Mouse (Mus musculus): ENCODE results near the gene Poc1b. TPM values are rescaled to one million over a fixed set of nuclear protein-coding genes. Genes with fewer than 3 reads are reported as not detected.

Poc1b gene
- 10.3 and 14.2 TPM in 2 replicates for polyA plus RNA-seq (2014; fragmentation: Nextera tagmentation; extraction: Ambion mirVana)

DNA sequence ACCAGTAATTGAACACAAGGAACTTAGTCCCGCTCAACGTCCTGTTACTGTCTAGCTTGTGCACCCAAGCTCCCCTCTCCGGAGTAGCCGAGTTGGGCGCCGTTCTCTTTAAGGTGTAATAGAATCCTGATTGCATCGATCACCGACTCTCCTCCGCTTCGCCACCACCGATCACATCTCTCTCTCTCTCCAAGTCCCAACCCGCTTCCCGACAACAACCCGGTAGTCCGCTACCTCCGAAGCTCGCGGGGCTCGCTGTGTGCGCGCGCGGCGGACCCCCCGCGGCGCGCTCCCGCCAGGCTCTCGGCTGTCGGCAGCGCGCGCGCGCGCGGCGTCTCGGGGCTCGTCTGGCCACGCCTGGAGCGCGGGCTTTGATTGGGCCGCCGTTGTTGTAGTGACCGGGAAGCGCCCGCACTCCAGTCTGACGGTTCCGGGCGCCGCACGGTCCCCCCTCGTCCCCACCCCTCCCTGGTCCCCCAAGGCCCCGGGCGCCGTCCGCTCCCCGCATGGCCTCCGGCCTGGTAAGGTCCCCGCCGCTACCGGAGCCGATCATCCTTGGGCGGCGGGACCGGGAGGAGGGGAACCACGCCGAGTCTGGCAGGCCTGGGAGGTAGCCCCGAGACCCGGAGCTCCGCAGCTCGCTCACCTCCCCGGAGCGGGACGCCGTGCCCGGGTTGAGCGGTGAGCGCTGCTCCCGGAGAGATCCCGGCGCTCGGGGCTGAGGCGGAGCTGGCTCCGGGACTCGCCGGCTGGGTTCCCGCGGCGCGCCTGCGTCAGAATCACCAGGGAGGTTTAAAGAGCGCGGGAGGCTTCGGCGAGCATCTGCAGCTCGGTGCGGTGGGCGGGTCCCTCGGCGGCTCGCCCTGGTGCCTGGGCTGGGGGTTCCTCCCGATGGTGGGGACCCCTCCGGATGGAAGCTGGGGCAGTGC, at the start of gene Poc1b:
TSS of gene Poc1b (plus strand) at position 334 of the 929 bp plus-strand sequence.
- peak within 1 kb of the TSS; percentile 98 for H3K4me3 ChIP-seq (ENCODE audit: low read depth, low read length)
- ATAC-seq (replicated peaks; ENCODE audit: insufficient number of reproducible peaks, low FRiP score, low TSS enrichment), result peak; percentile 90
- H3K9ac ChIP-seq (ENCODE audit: low read depth, low read length), result peak within 1 kb of the TSS; percentile 88
- H3K4me2 ChIP-seq, result peak within 1 kb of the TSS; percentile 99
- under 1% methylated on average over 96 of the region's 106 CpGs for WGBS (ENCODE audit: insufficient replicate concordance)
- no peaks in the 10 kb centered on the region for H3K27me3 ChIP-seq (ENCODE audit: control insufficient read depth, insufficient read depth, low read length)
- H3K36me3 ChIP-seq (ENCODE audit: control insufficient read depth, insufficient read depth, low read length), result peaks cover 10% of the 10 kb centered on the region
- no peaks in the 10 kb centered on the region for H3K9me3 ChIP-seq (replicated peaks; ENCODE audit: control insufficient read depth, low read length)
- 0 out of 2 replicates have a peak, but pooled peaks cover 2% of the 10 kb centered on the region for H3K4me1 ChIP-seq (ENCODE audit: control insufficient read depth, insufficient read depth, low read length)
- peak within 1 kb of the TSS; percentile 81 for H3K27ac ChIP-seq (ENCODE audit: low read depth, low read length)

DNA sequence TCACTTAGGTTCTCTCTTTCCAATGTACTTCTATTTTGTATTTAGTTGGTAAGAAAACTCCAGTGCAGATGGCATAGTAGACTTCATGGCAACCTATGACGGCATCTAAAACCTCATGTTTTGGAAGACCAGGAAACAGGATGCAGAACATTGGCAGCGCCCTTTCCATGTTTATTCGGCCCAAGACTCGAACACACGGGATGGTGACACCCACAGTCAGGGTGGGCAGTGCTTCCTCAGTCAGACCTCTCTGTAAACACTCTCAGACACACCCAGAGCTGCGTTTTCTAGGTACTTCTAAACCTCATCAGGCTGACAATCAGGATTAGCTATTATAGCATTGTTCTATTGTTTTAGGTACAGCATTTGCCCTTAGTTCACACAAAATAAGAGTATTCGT, 46.2 kb upstream of the Poc1b start:
- H3K4me2 ChIP-seq, result no peak overlapping the region
- H3K27me3 ChIP-seq (ENCODE audit: control insufficient read depth, insufficient read depth, low read length), result no peaks in the 10 kb centered on the region
- no peak overlapping the region for H3K27ac ChIP-seq (ENCODE audit: low read depth, low read length)
- no peaks in the 10 kb centered on the region for H3K4me1 ChIP-seq (ENCODE audit: control insufficient read depth, insufficient read depth, low read length)
- H3K36me3 ChIP-seq (ENCODE audit: control insufficient read depth, insufficient read depth, low read length), result no peaks in the 10 kb centered on the region
- ATAC-seq (replicated peaks; ENCODE audit: insufficient number of reproducible peaks, low FRiP score, low TSS enrichment), result no peak
- H3K4me3 ChIP-seq (ENCODE audit: low read depth, low read length), result no peak overlapping the region
- H3K9me3 ChIP-seq (replicated peaks; ENCODE audit: control insufficient read depth, low read length), result no peaks in the 10 kb centered on the region
- no peak overlapping the region for H3K9ac ChIP-seq (ENCODE audit: low read depth, low read length)
- WGBS (ENCODE audit: insufficient replicate concordance), result 73% methylated on average over 7 of the region's 7 CpGs

DNA sequence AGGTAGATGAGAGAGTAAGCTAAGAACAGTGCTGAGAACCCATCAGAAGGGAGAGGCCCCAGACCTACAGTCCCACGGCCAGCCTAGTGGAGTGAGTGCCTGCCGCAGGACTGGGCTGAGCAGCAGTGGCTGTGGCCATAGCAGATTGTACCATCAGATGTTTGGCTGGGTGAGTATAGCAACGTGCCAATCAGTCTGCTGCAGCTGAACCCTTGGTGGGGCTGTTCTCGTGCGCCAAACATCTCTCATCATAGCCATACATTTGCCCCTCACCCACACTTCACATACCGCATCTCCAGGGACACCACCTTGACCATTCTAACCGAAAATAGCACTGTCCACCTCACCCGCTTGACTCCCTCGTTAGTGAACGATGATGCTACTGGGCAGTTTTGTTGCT, 45.4 kb upstream of the Poc1b start:
- H3K4me3 ChIP-seq (ENCODE audit: low read depth, low read length), result no peak overlapping the region
- no peak overlapping the region for H3K9ac ChIP-seq (ENCODE audit: low read depth, low read length)
- no peaks in the 10 kb centered on the region for H3K9me3 ChIP-seq (replicated peaks; ENCODE audit: control insufficient read depth, low read length)
- no peak overlapping the region for H3K27ac ChIP-seq (ENCODE audit: low read depth, low read length)
- no peak for ATAC-seq (replicated peaks; ENCODE audit: insufficient number of reproducible peaks, low FRiP score, low TSS enrichment)
- no peak overlapping the region for H3K4me2 ChIP-seq
- WGBS (ENCODE audit: insufficient replicate concordance), result 86% methylated on average over 10 of the region's 10 CpGs
- no peaks in the 10 kb centered on the region for H3K4me1 ChIP-seq (ENCODE audit: control insufficient read depth, insufficient read depth, low read length)
- H3K36me3 ChIP-seq (ENCODE audit: control insufficient read depth, insufficient read depth, low read length), result no peaks in the 10 kb centered on the region
- no peaks in the 10 kb centered on the region for H3K27me3 ChIP-seq (ENCODE audit: control insufficient read depth, insufficient read depth, low read length)

DNA sequence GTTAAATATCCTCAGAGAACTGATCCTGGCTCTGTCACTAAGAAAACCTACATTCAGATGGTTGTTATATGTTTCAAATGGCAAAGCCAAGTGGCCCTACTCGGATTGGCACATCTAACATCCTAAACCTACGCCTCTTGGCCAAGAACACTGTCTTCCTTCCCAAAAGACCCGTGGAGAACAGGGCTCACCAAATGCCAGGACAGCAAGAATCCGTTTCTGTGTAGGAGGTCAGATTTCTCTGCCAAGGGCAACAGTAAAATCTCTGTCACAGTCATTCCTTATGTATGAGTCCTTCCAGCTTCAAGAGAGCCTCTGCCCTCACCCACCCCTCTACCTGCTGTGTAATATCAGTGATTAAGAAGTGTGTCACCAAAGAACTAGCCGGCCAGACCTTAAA, 44.3 kb upstream of the Poc1b start:
- 66% methylated on average over 5 of the region's 5 CpGs for WGBS (ENCODE audit: insufficient replicate concordance)
- Histone ChIP-seq H3K27me3 (ENCODE audit: control insufficient read depth, insufficient read depth, low read length) (no peaks in the 10 kb centered on the region), H3K36me3 (ENCODE audit: control insufficient read depth, insufficient read depth, low read length) (no peaks in the 10 kb centered on the region), H3K9me3 (replicated peaks; ENCODE audit: control insufficient read depth, low read length) (no peaks in the 10 kb centered on the region), H3K27ac (ENCODE audit: low read depth, low read length) (no peak overlapping the region), H3K4me3 (ENCODE audit: low read depth, low read length) (no peak overlapping the region), H3K9ac (ENCODE audit: low read depth, low read length) (no peak overlapping the region), H3K4me1 (ENCODE audit: control insufficient read depth, insufficient read depth, low read length) (no peaks in the 10 kb centered on the region), H3K4me2 (no peak overlapping the region)
- no peak for ATAC-seq (replicated peaks; ENCODE audit: insufficient number of reproducible peaks, low FRiP score, low TSS enrichment)

DNA sequence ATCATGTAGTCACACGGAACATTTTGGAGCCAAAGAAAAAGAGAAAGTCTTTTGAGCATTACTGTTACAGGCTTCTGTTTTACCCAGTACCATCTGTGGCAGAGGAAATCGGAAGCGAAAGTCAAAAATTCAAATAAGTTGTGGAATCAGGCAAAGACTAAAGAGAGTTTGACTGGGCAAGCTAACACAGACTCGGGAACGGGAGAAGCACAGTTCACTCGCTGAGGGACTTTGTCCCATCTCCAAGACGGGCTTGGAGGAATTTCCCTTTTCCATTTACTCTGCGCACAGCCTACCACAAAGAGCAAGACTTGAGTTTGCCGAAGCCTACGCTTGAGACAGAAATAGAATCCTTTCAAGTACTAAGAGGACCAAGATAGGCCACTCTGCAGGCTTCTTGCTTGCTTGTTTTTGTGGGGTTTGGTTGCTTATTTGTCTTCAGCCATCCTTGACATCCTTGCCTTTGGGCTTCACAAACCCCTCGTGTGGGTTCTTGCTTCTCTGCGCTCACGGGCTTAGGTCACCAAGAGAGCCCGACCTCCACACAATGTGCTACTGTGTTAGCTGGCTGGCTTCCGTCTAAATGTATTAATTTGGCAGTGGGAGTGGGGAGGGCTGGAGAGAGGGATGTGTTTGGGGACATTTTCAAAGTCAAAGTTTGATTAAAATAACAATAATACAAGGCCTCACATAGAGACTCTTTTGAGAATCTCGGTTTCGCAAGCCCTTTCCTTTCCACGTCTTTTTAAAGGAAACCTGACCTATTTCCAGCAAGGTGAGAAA, 30.5 kb upstream of the Poc1b start:
- Histone ChIP-seq H3K4me2 (peak overlapping the region; percentile 20; the same call in 1 of the 2 replicates), H3K9me3 (replicated peaks; ENCODE audit: control insufficient read depth, low read length) (no peaks in the 10 kb centered on the region), H3K27me3 (ENCODE audit: control insufficient read depth, insufficient read depth, low read length) (no peaks in the 10 kb centered on the region), H3K27ac (ENCODE audit: low read depth, low read length) (no peak overlapping the region), H3K9ac (ENCODE audit: low read depth, low read length) (no peak overlapping the region), H3K4me1 (ENCODE audit: control insufficient read depth, insufficient read depth, low read length) (no peaks in the 10 kb centered on the region), H3K36me3 (ENCODE audit: control insufficient read depth, insufficient read depth, low read length) (no peaks in the 10 kb centered on the region), H3K4me3 (ENCODE audit: low read depth, low read length) (no peak overlapping the region)
- 63% methylated on average over 18 of the region's 18 CpGs for WGBS (ENCODE audit: insufficient replicate concordance)
- ATAC-seq (replicated peaks; ENCODE audit: insufficient number of reproducible peaks, low FRiP score, low TSS enrichment), result no peak

DNA sequence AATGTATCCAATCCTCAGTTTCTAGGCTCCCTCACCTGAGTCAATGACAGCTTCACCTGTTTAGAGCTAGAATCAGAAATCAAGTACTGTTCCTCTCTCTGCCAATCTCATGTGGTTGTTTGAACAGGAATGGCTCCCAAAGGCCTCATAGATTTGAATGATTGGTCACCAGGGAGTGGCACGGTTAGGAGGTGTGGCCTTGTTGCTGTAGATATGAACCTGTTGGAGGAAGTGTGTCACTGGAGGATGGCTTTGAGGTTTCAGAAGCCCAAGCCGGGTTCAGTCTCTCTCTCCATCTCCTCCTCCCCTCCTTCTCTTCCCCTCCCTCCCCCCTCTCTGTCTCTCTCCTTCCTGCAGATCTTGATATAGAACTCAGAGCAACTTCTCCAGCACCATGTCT, 28.2 kb upstream of the Poc1b start:
- H3K4me3 ChIP-seq (ENCODE audit: low read depth, low read length), result no peak overlapping the region
- H3K4me2 ChIP-seq, result no peak overlapping the region
- ATAC-seq (replicated peaks; ENCODE audit: insufficient number of reproducible peaks, low FRiP score, low TSS enrichment), result no peak
- H3K27ac ChIP-seq (ENCODE audit: low read depth, low read length), result no peak overlapping the region
- WGBS (ENCODE audit: insufficient replicate concordance), result 58% methylated on average over 2 of the region's 2 CpGs
- no peaks in the 10 kb centered on the region for H3K36me3 ChIP-seq (ENCODE audit: control insufficient read depth, insufficient read depth, low read length)
- H3K27me3 ChIP-seq (ENCODE audit: control insufficient read depth, insufficient read depth, low read length), result no peaks in the 10 kb centered on the region
- H3K4me1 ChIP-seq (ENCODE audit: control insufficient read depth, insufficient read depth, low read length), result peaks cover 3% of the 10 kb centered on the region; the same call in 1 of the 2 replicates
- H3K9ac ChIP-seq (ENCODE audit: low read depth, low read length), result no peak overlapping the region
- H3K9me3 ChIP-seq (replicated peaks; ENCODE audit: control insufficient read depth, low read length), result no peaks in the 10 kb centered on the region

DNA sequence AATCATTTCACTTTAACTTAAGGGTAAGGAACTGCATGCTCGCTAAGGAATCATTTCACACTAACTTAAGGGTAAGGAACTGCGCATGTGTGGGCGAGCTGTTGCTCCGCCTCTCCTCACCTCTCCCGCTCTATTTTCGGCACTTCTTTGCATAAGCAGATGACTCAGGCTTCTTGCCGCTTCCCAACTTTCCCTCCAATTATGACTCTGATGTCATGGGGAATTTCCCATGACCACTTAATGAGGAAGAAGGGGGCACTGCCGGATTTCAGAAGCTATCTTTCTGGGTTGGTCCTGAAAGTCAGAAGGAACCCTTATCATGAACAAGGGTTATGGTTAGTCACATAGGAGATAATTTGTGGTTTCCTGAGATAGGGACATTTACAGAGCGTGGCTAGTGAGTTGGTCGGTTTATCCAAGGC, 25.3 kb upstream of the Poc1b start:
- Histone ChIP-seq H3K4me3 (ENCODE audit: low read depth, low read length) (no peak overlapping the region), H3K27me3 (ENCODE audit: control insufficient read depth, insufficient read depth, low read length) (no peaks in the 10 kb centered on the region), H3K36me3 (ENCODE audit: control insufficient read depth, insufficient read depth, low read length) (no peaks in the 10 kb centered on the region), H3K27ac (ENCODE audit: low read depth, low read length) (no peak overlapping the region), H3K9me3 (replicated peaks; ENCODE audit: control insufficient read depth, low read length) (no peaks in the 10 kb centered on the region), H3K4me1 (ENCODE audit: control insufficient read depth, insufficient read depth, low read length) (peaks cover 4% of the 10 kb centered on the region; the same call in 1 of the 2 replicates), H3K4me2 (no peak overlapping the region), H3K9ac (ENCODE audit: low read depth, low read length) (no peak overlapping the region)
- ATAC-seq (replicated peaks; ENCODE audit: insufficient number of reproducible peaks, low FRiP score, low TSS enrichment), result no peak
- 77% methylated on average over 10 of the region's 10 CpGs for WGBS (ENCODE audit: insufficient replicate concordance)

DNA sequence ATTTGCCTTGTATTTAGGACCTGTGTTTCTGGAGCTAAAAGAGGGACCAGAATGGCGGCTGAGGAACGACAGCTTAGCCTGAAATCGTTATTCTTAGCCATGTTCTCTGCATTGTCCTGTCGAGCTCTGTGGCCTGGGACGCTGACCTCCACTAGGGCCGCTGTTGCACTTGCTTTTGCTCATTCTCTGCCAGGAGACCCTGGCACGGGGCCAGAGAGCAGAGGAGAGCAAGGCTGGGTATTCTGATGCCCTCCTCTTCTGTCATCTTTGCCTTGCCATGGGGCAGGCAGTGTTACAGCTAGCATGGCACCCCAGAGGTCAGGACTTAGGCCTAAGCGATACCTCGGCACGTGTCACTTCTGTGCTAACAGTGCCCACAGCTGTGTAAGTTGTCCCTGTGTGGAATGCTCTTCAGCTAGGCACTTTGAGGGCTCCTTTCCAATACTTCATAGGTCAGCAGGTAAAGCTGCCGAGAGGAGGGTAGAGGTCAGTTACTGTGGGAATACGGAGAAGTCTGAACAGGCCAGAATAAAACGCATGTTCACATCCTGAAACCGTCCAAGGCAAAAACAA, 23.3 kb upstream of the Poc1b start:
- no peaks in the 10 kb centered on the region for H3K9me3 ChIP-seq (replicated peaks; ENCODE audit: control insufficient read depth, low read length)
- peaks cover 4% of the 10 kb centered on the region; the same call in 1 of the 2 replicates for H3K4me1 ChIP-seq (ENCODE audit: control insufficient read depth, insufficient read depth, low read length)
- no peaks in the 10 kb centered on the region for H3K27me3 ChIP-seq (ENCODE audit: control insufficient read depth, insufficient read depth, low read length)
- 80% methylated on average over 14 of the region's 14 CpGs for WGBS (ENCODE audit: insufficient replicate concordance)
- no peak overlapping the region for H3K27ac ChIP-seq (ENCODE audit: low read depth, low read length)
- no peak overlapping the region for H3K9ac ChIP-seq (ENCODE audit: low read depth, low read length)
- H3K4me2 ChIP-seq, result no peak overlapping the region
- ATAC-seq (replicated peaks; ENCODE audit: insufficient number of reproducible peaks, low FRiP score, low TSS enrichment), result no peak
- no peaks in the 10 kb centered on the region for H3K36me3 ChIP-seq (ENCODE audit: control insufficient read depth, insufficient read depth, low read length)
- no peak overlapping the region for H3K4me3 ChIP-seq (ENCODE audit: low read depth, low read length)

Data from heart, embryonic 11.5 days (tissue).